Mouse (Mus musculus): ENCODE data around the gene Rbpms2. TPM values are rescaled to one million over a fixed set of nuclear protein-coding genes. Genes with fewer than 3 reads are reported as not detected.
A peak's percentile ranks its signal among the peaks of the same experiment; 100 is the strongest.

Rbpms2 gene
- polyA plus RNA-seq (2014; fragmentation: Nextera tagmentation; extraction: Ambion mirVana): 125 TPM in 2 replicates

GRCm38 (mm10) chr9:65629025-65629766, at the start of gene Rbpms2:
Gene Rbpms2, plus strand, starts transcription at chr9:65629648.
- Histone ChIP-seq H3K4me3 (ENCODE audit: control insufficient read depth in 1 of 2, insufficient read depth in 1 of 2, low read depth in 1 of 2, low read length in 2 of 2) (peak within 1 kb of the TSS; percentile 95 to 96), H3K9me3 (ENCODE audit: control insufficient read depth, low read length) (no peaks in the 10 kb centered on the region), H3K27ac (replicated peaks in 1 of 2; ENCODE audit: control insufficient read depth in 1 of 2, insufficient read depth in 1 of 2, low read depth in 2 of 2, low read length in 2 of 2) (peak within 1 kb of the TSS; percentile 94 to 96), H3K27me3 (ENCODE audit: control insufficient read depth, insufficient read depth, low read length) (no peaks in the 10 kb centered on the region), H3K4me2 (ENCODE audit: low read length) (peak within 1 kb of the TSS; percentile 80), H3K9ac (ENCODE audit: low read length) (peak within 1 kb of the TSS; percentile 99), H3K4me1 (ENCODE audit: control insufficient read depth in 2 of 2, insufficient read depth in 2 of 2, low read length in 2 of 2) (peaks cover 4 to 15% of the 10 kb centered on the region in 2 experiments), H3K36me3 (ENCODE audit: control insufficient read depth, insufficient read depth, low read length) (no peaks in the 10 kb centered on the region)
- WGBS: 2% methylated on average over 36 of the region's 40 CpGs
- ATAC-seq (ENCODE audit: insufficient number of reproducible peaks, insufficient read depth, low FRiP score, low read depth): 0 out of 2 replicates have a peak, but pooled peaks have one; percentile 15

- Histone ChIP-seq H3K4me1 (ENCODE audit: control insufficient read depth in 2 of 2, insufficient read depth in 2 of 2, low read length in 2 of 2) (peaks cover 41 to 52% of the 10 kb centered on the region in 2 experiments), H3K27ac (replicated peaks in 1 of 2; ENCODE audit: control insufficient read depth in 1 of 2, insufficient read depth in 1 of 2, low read depth in 2 of 2, low read length in 2 of 2) (peak within 1 kb of the TSS; percentile 59 to 82), H3K9me3 (ENCODE audit: control insufficient read depth, low read length) (no peaks in the 10 kb centered on the region), H3K4me3 (ENCODE audit: control insufficient read depth in 1 of 2, insufficient read depth in 1 of 2, low read depth in 1 of 2, low read length in 2 of 2) (peak within 1 kb of the TSS; percentile 67 to 88), H3K4me2 (ENCODE audit: low read length) (peak within 1 kb of the TSS; percentile 86), H3K36me3 (ENCODE audit: control insufficient read depth, insufficient read depth, low read length) (no peaks in the 10 kb centered on the region), H3K27me3 (ENCODE audit: control insufficient read depth, insufficient read depth, low read length) (no peaks in the 10 kb centered on the region), H3K9ac (ENCODE audit: low read length) (peak within 1 kb of the TSS; percentile 82)
- peak; percentile 94 for ATAC-seq (ENCODE audit: insufficient number of reproducible peaks, insufficient read depth, low FRiP score, low read depth)
- 2% methylated on average over 44 of the region's 45 CpGs for WGBS
Measured at GRCm38 (mm10) chr9:65579781-65580371, 49.6 kb upstream of the Rbpms2 start, which contains the start of gene Plekho2. Gene Plekho2, minus strand, starts transcription at chr9:65580040.

- WGBS: 6% methylated on average over 28 of the region's 29 CpGs
- H3K4me1 ChIP-seq (ENCODE audit: control insufficient read depth in 2 of 2, insufficient read depth in 2 of 2, low read length in 2 of 2): peaks cover 33 to 44% of the 10 kb centered on the region in 2 experiments
- peak overlapping the region; percentile 86 for H3K4me2 ChIP-seq (ENCODE audit: low read length)
- peak overlapping the region; percentile 65 for H3K9ac ChIP-seq (ENCODE audit: low read length)
- H3K9me3 ChIP-seq (ENCODE audit: control insufficient read depth, low read length): no peaks in the 10 kb centered on the region
- peak overlapping the region; percentile 43 to 47 for H3K4me3 ChIP-seq (ENCODE audit: control insufficient read depth in 1 of 2, insufficient read depth in 1 of 2, low read depth in 1 of 2, low read length in 2 of 2)
- H3K36me3 ChIP-seq (ENCODE audit: control insufficient read depth, insufficient read depth, low read length): no peaks in the 10 kb centered on the region
- peak overlapping the region; percentile 59 to 82 for H3K27ac ChIP-seq (replicated peaks in 1 of 2; ENCODE audit: control insufficient read depth in 1 of 2, insufficient read depth in 1 of 2, low read depth in 2 of 2, low read length in 2 of 2)
- H3K27me3 ChIP-seq (ENCODE audit: control insufficient read depth, insufficient read depth, low read length): no peaks in the 10 kb centered on the region
- no peak; the same call in 1 of the 2 replicates for ATAC-seq (ENCODE audit: insufficient number of reproducible peaks, insufficient read depth, low FRiP score, low read depth)
Measured at GRCm38 (mm10) chr9:65580401-65581256, 48.8 kb upstream of the Rbpms2 start.

- ATAC-seq (ENCODE audit: insufficient number of reproducible peaks, insufficient read depth, low FRiP score, low read depth): no peak
- no peaks in the 10 kb centered on the region for H3K36me3 ChIP-seq (ENCODE audit: control insufficient read depth, insufficient read depth, low read length)
- WGBS: 25% methylated on average over 8 of the region's 8 CpGs
- no peaks in the 10 kb centered on the region for H3K9me3 ChIP-seq (ENCODE audit: control insufficient read depth, low read length)
- H3K9ac ChIP-seq (ENCODE audit: low read length): no peak overlapping the region
- no peak overlapping the region for H3K4me2 ChIP-seq (ENCODE audit: low read length)
- no peak overlapping the region for H3K27ac ChIP-seq (replicated peaks in 1 of 2; ENCODE audit: control insufficient read depth in 1 of 2, insufficient read depth in 1 of 2, low read depth in 2 of 2, low read length in 2 of 2)
- H3K4me1 ChIP-seq (ENCODE audit: control insufficient read depth in 2 of 2, insufficient read depth in 2 of 2, low read length in 2 of 2): peaks cover 19 to 25% of the 10 kb centered on the region in 2 experiments
- no peaks in the 10 kb centered on the region for H3K27me3 ChIP-seq (ENCODE audit: control insufficient read depth, insufficient read depth, low read length)
- H3K4me3 ChIP-seq (ENCODE audit: control insufficient read depth in 1 of 2, insufficient read depth in 1 of 2, low read depth in 1 of 2, low read length in 2 of 2): no peak overlapping the region
Measured at GRCm38 (mm10) chr9:65583045-65583444, 46.4 kb upstream of the Rbpms2 start.

- WGBS: 8% methylated on average over 27 of the region's 28 CpGs
Measured at GRCm38 (mm10) chr9:65586406-65587269, 42.8 kb upstream of the Rbpms2 start, which contains the start of gene Pif1. Gene Pif1, plus strand, starts transcription at chr9:65587160.

GRCm38 (mm10) chr9:65587270-65587572, 42.2 kb upstream of the Rbpms2 start:
- H3K9me3 ChIP-seq (ENCODE audit: control insufficient read depth, low read length): no peaks in the 10 kb centered on the region
- H3K36me3 ChIP-seq (ENCODE audit: control insufficient read depth, insufficient read depth, low read length): peaks cover 22% of the 10 kb centered on the region
- no peaks in the 10 kb centered on the region for H3K27me3 ChIP-seq (ENCODE audit: control insufficient read depth, insufficient read depth, low read length)
- peak overlapping the region; percentile 18 to 66 for H3K27ac ChIP-seq (replicated peaks in 1 of 2; ENCODE audit: control insufficient read depth in 1 of 2, insufficient read depth in 1 of 2, low read depth in 2 of 2, low read length in 2 of 2)
- H3K9ac ChIP-seq (ENCODE audit: low read length): peak overlapping the region; percentile 79
- ATAC-seq (ENCODE audit: insufficient number of reproducible peaks, insufficient read depth, low FRiP score, low read depth): 0 out of 2 replicates have a peak, but pooled peaks have one; percentile 2
- H3K4me2 ChIP-seq (ENCODE audit: low read length): peak overlapping the region; percentile 96
- peaks cover 11 to 20% of the 10 kb centered on the region in 2 experiments; a peak in 3 of 4 replicates for H3K4me1 ChIP-seq (ENCODE audit: control insufficient read depth in 2 of 2, insufficient read depth in 2 of 2, low read length in 2 of 2)
- 0% methylated on average over 6 of the region's 6 CpGs for WGBS
- peak overlapping the region; percentile 61 to 71 for H3K4me3 ChIP-seq (ENCODE audit: control insufficient read depth in 1 of 2, insufficient read depth in 1 of 2, low read depth in 1 of 2, low read length in 2 of 2)

More at GRCm38 (mm10) chr9:65586406-65587269, 42.8 kb upstream of the Rbpms2 start, which contains the start of gene Pif1:
- H3K4me2 ChIP-seq (ENCODE audit: low read length): peak within 1 kb of the TSS; percentile 96
- H3K36me3 ChIP-seq (ENCODE audit: control insufficient read depth, insufficient read depth, low read length): peaks cover 18% of the 10 kb centered on the region
- peak within 1 kb of the TSS; percentile 61 to 71 for H3K4me3 ChIP-seq (ENCODE audit: control insufficient read depth in 1 of 2, insufficient read depth in 1 of 2, low read depth in 1 of 2, low read length in 2 of 2)
- H3K9ac ChIP-seq (ENCODE audit: low read length): peak within 1 kb of the TSS; percentile 79
- H3K27ac ChIP-seq (replicated peaks in 1 of 2; ENCODE audit: control insufficient read depth in 1 of 2, insufficient read depth in 1 of 2, low read depth in 2 of 2, low read length in 2 of 2): peak within 1 kb of the TSS; percentile 18 to 66
- H3K27me3 ChIP-seq (ENCODE audit: control insufficient read depth, insufficient read depth, low read length): no peaks in the 10 kb centered on the region
- no peaks in the 10 kb centered on the region for H3K9me3 ChIP-seq (ENCODE audit: control insufficient read depth, low read length)
- ATAC-seq (ENCODE audit: insufficient number of reproducible peaks, insufficient read depth, low FRiP score, low read depth): 0 out of 2 replicates have a peak, but pooled peaks have one; percentile 52
- peaks cover 11 to 20% of the 10 kb centered on the region in 2 experiments; a peak in 3 of 4 replicates for H3K4me1 ChIP-seq (ENCODE audit: control insufficient read depth in 2 of 2, insufficient read depth in 2 of 2, low read length in 2 of 2)
